Mouse (Mus musculus) myocyte (in vitro differentiated cells): Measurements from ENCODE around the gene Htr2c.

Source experiments
- MYOG ChIP-seq, 3 experiments: IDR thresholded peaks; one replicate each; pipeline ENCODE4 v1.6.1; 2011; ENCODE audit warnings: control low read depth in 2 of 3, low read depth in 2 of 3, mild to moderate bottlenecking in 2 of 3; ENCODE audit not compliant: insufficient read length in 2 of 3, control insufficient read depth in 1 of 3, insufficient read depth in 1 of 3
- POLR2AphosphoS2 ChIP-seq: IDR thresholded peaks from one replicate; pipeline ENCODE4 v1.6.1; 2011; ENCODE audit warnings: low read depth, control low read depth; ENCODE audit not compliant: insufficient read length
- TCF12 ChIP-seq: IDR thresholded peaks from one replicate; pipeline ENCODE4 v1.6.1; 2011; ENCODE audit warnings: mild to moderate bottlenecking, control low read depth; ENCODE audit not compliant: poor library complexity, insufficient read depth, severe bottlenecking
- USF1 ChIP-seq: IDR thresholded peaks from one replicate; pipeline ENCODE4 v1.6.1; 2011; ENCODE audit warnings: low read depth, mild to moderate bottlenecking, control low read depth, moderate library complexity

DNA sequence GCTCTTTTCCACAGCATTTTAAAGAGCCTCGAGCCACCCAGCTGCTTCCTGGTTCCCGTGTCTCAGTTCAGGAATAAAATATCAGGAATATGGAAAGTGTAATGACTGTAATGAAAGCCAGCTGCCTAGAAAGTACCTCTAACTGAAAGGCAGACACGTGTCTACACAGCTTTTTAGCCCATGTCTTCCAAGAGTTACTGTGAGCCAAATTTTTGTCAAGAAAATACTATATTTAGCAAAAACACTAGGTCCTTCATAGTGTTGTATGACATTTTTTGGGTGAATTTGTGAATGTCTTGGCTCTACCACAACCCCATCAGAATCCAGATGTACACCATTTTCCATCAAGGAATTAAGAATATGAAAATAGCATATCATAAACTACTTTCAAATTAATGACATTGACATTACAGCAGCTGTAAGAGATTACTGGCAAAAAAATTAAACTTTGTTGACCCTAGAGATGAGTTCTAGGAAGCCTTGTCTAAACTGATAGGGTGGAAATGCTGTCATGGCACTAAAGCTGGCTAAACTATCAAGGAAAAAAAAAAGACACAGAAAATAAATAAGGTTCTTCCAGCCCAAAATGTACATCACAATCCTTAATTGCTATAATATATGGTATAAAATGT lies 255.2 kb downstream of the Htr2c start:
- no peak for TF ChIP-seq POLR2AphosphoS2
- TF ChIP-seq MYOG (IDR thresholded peaks at IDR 0.05; ENCODE audit: control insufficient read depth in 1 of 3, insufficient read depth in 1 of 3, insufficient read length in 2 of 3, low read depth in 2 of 3): no peak
- TF ChIP-seq TCF12: no peak
- no peak for TF ChIP-seq USF1
